Mouse (Mus musculus): ENCODE results near the gene Gramd4. TPM values are rescaled to one million over a fixed set of nuclear protein-coding genes. Genes with fewer than 3 reads are reported as not detected.

Gene Gramd4
- total RNA-seq, 2 experiments from 2014 or later = 3.3 to 8.4 TPM

- no peak for ATAC-seq (replicated peaks; ENCODE audit: low FRiP score, poor library complexity, severe bottlenecking)
Measured at GRCm38 (mm10) chr15:86067581-86067910, 10.1 kb downstream of the Gramd4 start.

- ATAC-seq (replicated peaks; ENCODE audit: low FRiP score, poor library complexity, severe bottlenecking) = no peak
Measured at GRCm38 (mm10) chr15:86067941-86068495, 10.5 kb downstream of the Gramd4 start.

- no peak for ATAC-seq (replicated peaks; ENCODE audit: low FRiP score, poor library complexity, severe bottlenecking)
Measured at GRCm38 (mm10) chr15:86069011-86069791, 11.7 kb downstream of the Gramd4 start.

- no peak for ATAC-seq (replicated peaks; ENCODE audit: low FRiP score, poor library complexity, severe bottlenecking)
Measured at GRCm38 (mm10) chr15:86070368-86070767, 12.9 kb downstream of the Gramd4 start.

GRCm38 (mm10) chr15:86071166-86071565 is 13.7 kb downstream of the Gramd4 start:
- ATAC-seq (replicated peaks; ENCODE audit: low FRiP score, poor library complexity, severe bottlenecking) = no peak

- no peak for ATAC-seq (replicated peaks; ENCODE audit: low FRiP score, poor library complexity, severe bottlenecking)
Measured at GRCm38 (mm10) chr15:86074171-86074937, 16.9 kb downstream of the Gramd4 start.

- no peak for ATAC-seq (replicated peaks; ENCODE audit: low FRiP score, poor library complexity, severe bottlenecking)
Measured at GRCm38 (mm10) chr15:86075305-86076047, 18.0 kb downstream of the Gramd4 start.

- no peak for ATAC-seq (replicated peaks; ENCODE audit: low FRiP score, poor library complexity, severe bottlenecking)
Measured at GRCm38 (mm10) chr15:86076048-86076315, 18.5 kb downstream of the Gramd4 start.

GRCm38 (mm10) chr15:86076378-86076777 is 18.9 kb downstream of the Gramd4 start:
- ATAC-seq (replicated peaks; ENCODE audit: low FRiP score, poor library complexity, severe bottlenecking) = no peak

GRCm38 (mm10) chr15:86077934-86078333 is 20.4 kb downstream of the Gramd4 start:
- ATAC-seq (replicated peaks; ENCODE audit: low FRiP score, poor library complexity, severe bottlenecking) = no peak

GRCm38 (mm10) chr15:86078481-86079216 is 21.2 kb downstream of the Gramd4 start:
- ATAC-seq (replicated peaks; ENCODE audit: low FRiP score, poor library complexity, severe bottlenecking) = no peak

GRCm38 (mm10) chr15:86079467-86079866 is 22.0 kb downstream of the Gramd4 start:
- no peak for ATAC-seq (replicated peaks; ENCODE audit: low FRiP score, poor library complexity, severe bottlenecking)

GRCm38 (mm10) chr15:86079876-86080275 is 22.4 kb downstream of the Gramd4 start:
- ATAC-seq (replicated peaks; ENCODE audit: low FRiP score, poor library complexity, severe bottlenecking) = no peak

- no peak for ATAC-seq (replicated peaks; ENCODE audit: low FRiP score, poor library complexity, severe bottlenecking)
Measured at GRCm38 (mm10) chr15:86080408-86080807, 22.9 kb downstream of the Gramd4 start.

GRCm38 (mm10) chr15:86081654-86082053 is 24.2 kb downstream of the Gramd4 start:
- ATAC-seq (replicated peaks; ENCODE audit: low FRiP score, poor library complexity, severe bottlenecking) = no peak

GRCm38 (mm10) chr15:86082551-86082961 is 25.1 kb downstream of the Gramd4 start:
- ATAC-seq (replicated peaks; ENCODE audit: low FRiP score, poor library complexity, severe bottlenecking) = no peak

- ATAC-seq (replicated peaks; ENCODE audit: low FRiP score, poor library complexity, severe bottlenecking) = no peak
Measured at GRCm38 (mm10) chr15:86083261-86083741, 25.8 kb downstream of the Gramd4 start.

- ATAC-seq (replicated peaks; ENCODE audit: low FRiP score, poor library complexity, severe bottlenecking) = 0 out of 2 replicates have a peak, but pooled peaks have one; percentile 54
Measured at GRCm38 (mm10) chr15:86085301-86086225, 28.1 kb downstream of the Gramd4 start.

- no peak for ATAC-seq (replicated peaks; ENCODE audit: low FRiP score, poor library complexity, severe bottlenecking)
Measured at GRCm38 (mm10) chr15:86086291-86086706, 28.8 kb downstream of the Gramd4 start.
